Mouse (Mus musculus) B cell, adult 2 months (primary cell): ENCODE measurements around the gene Apba3.

Source experiments
- DNase-seq, 2 experiments: peaks; one replicate each; pipeline ENCODE4 v3.0.0; 2022

Apba3 gene

DNA sequence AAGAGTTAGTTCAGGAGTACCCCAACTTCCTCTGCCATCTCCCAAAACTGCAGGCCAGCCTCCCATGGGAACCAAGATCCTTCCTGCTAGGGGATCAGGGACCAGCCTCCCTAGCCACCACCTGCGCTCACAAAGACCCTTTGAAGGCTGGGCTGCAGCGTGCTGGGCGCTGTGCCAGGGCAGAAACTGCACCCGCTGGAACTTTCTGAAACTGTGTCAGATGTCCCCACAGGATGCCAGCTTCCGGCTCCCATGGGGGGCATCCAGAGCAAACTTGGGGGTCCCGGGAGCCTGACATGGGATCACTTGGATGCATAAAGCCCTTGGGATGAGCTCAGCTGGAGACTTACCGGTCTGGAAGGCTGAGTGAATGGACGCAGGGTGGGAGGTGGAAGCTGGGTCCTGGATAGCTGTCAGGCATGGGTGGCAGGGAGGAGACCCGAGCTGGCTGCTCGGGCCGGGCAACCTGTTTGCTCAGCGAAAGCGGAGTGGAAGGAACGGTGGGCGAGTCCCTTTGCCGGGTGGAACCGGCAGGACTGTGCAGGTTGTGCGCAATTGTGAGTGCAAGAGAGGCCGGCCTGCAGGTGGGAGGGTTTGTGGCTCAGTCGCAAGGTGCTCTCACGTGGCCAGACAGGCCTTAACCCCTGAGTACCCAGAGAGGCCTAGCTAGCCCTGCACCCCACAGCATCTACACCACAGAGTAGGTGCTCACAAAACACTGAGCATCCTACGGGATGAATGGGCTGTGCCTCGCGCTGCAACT, 24.1 kb downstream of the Apba3 start:
- DNase-seq, result peak in 1 of 2 experiments; percentile 15

DNA sequence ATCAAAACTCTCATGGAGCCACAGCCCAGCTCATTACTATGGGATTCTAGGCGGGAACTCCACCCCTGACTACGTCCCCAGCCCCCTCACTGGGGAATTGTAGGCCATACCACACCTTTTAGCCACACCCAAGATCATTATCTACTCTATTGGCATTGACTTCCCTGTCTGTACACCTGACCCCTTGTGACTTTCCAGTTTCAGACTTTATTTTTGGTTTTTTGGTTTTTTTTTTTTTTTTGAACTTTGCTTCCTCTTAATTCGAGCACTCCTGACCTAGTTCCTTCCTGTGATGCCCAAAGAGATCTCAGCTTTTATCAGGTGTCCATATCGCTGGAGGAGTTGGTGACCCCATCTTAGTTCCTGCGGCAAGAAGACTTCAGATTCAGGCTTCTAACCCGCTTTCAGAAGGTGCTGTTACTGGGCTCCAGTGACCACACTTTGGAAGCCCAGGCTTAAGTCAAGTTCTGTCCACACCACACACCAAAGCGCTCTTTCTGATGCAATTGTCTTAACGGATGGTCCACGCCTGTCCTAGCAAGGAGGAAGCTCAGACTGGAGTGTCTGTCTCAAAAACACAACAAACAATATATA, 24.8 kb downstream of the Apba3 start, which contains the start of gene Tjp3:
Tjp3 (minus strand) TSS at position 71 of the 594 bp plus-strand sequence.
- peak in 1 of 2 experiments; percentile 35 for DNase-seq

DNA sequence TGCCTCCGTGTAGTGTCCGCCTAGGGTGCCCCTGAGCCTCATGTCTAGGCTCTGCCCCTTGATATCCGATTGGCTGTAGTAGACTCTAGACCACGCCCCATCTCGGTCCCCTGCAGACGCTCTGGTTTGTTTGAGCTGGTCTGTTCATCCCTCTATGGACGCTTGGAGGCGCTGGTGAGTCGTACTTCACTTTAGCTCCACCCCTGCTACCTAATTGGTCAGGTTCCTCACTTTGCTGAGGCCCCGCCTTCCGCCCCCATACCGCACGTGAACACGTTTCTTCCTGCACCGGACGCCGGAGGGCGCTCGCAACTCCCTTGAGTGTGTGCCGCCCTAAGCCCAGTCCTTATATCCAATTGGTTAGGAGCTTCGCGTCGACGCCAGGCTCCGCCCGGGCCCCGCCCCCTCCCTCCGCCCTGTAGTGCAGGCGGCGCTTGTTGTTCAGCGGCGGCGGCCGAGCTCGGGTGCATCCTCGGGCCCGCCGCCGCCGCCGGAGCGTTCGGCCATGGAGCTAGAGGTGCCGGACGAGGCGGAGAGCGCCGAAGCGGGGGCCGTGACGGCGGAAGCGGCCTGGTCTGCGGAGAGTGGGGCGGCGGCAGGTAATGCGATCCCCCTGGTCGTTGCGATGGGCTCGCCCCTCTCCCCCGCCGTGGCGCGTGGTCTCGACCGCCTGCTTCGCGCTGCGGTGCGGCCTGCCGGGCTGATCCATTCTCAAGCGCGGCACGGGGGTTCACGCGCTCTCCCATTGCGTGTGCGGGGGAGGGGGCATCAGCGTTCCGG, 26.0 kb downstream of the Apba3 start, which contains the start of gene Pip5k1c:
Pip5k1c (plus strand) TSS at position 410 of the 780 bp plus-strand sequence.
- peak; percentile 99 for DNase-seq

- DNase-seq, result no peak
Measured at GRCm38 (mm10) chr10:81293334-81294030, 26.7 kb downstream of the Apba3 start.

DNA sequence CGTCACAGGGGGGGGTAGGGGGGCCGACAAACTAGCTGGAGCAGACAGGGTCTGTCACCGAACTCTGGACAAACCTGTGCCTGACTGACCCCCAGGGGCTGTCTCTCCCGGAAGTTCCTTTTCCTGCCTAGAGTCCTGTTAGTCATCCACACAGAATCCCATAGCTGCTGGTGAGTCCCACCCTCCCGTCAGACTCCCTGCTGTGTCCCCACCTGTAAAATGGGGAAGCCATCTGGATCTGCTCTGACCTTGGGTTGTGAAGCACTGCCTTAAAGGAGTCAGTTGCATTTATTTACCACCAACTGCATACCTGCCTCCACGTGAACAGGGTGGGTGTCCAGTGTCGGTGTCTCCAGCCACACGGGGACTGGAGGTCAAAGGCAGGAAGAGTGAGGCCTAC, 27.7 kb downstream of the Apba3 start:
- DNase-seq, result no peak

DNA sequence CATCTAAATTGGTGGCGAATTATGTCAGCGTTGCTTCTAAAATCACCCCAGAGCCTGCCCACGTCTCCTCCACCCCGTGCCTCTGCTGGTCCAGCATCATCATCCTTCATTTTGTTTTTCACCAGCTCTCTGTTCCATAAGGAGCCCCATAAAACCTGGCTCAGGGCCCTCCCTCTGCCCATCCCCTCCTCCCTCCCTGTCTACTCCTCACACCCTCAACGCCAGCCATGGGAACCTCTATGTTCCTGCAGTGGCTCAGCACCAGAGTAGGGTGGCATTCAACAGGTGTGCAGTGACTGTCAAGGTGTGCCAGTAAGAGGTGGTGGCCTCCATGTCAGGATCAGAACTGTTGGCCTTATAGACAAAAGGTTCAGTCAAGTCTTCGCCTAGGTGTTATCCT, 28.4 kb downstream of the Apba3 start:
- no peak for DNase-seq

GRCm38 (mm10) chr10:81297246-81297645, 30.5 kb downstream of the Apba3 start:
- peak; percentile 78 for DNase-seq

- peak; percentile 83 to 86 for DNase-seq
Measured at GRCm38 (mm10) chr10:81297845-81298244, 31.1 kb downstream of the Apba3 start.

DNA sequence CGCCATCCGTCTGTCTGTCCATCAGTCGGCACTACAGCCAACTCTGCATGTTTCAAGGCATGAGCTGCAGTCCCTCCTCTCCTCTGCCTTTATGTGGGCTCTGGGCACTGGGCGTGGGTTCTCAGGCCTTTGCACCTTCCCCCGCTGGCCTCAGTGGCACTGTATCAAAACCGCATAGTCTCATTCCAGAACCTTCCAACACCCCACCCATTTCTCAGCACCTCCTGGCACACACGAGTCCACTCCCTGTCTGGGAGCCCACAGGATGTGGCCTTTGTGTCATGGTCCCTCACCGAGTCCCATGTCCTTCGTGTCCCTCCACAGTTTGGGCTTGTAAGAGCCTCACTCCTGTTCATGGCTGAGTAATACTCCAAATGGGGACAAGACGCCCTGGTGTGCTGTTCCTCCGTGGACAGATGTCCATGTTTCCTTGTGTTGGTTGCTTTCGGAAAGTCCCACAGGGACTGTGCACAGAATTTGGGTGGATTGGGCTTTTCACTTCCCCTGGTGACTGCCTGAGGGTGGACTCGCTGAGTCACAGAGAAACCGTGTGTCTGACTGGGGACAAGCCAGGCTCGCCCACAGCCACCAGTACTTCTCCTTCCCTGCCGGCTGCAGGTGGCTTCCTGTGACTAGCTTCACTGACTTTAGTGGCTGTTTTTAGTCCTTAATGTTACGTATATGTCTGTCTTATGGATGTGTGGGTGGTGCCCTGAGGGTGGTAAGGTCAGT, 31.8 kb downstream of the Apba3 start:
- DNase-seq, result peak; percentile 79 to 83

DNA sequence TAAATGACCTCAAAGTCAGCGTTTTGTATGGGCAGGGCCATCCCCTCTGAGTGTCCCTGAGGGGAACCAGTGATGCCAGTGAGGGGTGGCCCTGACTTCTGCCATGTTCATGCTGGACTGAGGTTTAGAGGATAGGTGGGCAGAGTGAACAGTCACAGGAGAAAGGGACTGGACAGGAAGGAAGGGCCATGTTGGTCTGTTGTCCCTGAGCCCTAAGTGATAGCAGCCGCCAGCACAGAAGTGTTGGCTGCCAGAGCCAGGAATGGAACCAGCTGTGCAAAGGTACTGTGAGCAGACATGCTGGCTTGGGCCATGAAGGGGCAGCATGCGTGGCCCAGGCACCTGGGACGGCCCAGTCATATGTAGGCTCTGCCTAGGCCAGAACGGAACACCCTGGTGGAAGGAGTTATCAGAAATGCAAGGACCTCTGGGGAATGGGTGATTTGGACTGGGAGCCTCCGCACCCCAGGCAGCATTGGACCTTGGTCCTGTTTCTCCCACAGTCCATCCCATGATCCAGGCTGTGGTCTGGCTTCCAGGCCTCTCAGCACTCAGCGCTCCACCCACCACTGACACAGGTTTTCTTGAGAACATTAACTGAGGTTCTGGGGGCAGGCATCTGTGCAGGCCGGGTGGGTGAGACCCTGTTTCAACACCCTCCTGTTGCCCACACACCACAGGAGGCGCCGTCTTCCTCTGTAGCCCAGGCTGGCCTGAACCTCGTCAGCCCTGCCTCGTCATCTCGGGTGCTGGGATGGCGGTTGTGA, 33.0 kb downstream of the Apba3 start:
- DNase-seq, result no peak

DNA sequence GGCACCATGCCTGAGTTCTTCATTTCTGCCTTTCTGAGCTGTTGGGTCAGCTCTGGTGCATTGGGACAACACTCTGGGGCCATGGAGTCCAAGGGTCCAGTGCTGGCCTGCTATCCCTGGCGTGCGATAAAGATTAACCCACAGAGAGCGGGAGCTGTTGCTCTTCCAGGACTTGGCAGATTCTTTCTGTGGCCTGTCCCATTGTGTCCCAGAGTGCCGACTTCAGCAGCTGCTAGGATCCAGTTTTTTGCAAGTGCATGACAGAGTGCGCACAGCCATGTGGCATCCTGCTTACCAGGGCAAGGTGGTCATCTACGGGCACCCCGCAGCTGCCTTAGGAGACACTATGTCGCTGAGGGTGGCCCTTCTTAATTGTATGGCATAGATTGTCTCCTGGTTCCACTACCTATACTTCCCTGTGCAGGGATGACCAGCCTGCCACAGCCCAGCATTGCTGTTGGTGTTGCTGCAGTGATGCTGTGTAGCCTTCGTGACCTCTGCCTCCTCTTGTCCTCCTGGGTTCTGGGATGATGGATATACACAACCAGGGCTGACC, 33.7 kb downstream of the Apba3 start:
- DNase-seq, result no peak

DNA sequence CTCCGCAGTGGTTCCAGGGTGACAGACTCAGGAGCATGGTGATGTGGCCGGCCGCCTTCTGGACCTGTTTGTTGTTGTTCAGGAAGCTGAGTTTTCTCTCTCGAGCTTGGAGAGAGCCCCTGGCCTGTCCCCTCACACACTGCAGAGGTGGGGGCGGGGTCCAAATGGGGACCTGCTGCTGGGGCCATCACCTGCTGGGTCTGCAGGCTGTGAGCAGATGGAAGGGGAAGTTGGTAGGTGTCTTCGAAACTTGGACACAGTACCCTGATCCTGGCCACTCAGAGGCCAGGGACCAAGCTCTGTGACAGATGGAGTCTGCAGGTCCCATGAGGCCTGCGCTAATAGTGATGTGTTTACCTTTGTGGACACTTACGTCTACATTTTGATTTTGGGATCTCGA, 34.6 kb downstream of the Apba3 start:
- DNase-seq, result peak; percentile 50 to 55

DNA sequence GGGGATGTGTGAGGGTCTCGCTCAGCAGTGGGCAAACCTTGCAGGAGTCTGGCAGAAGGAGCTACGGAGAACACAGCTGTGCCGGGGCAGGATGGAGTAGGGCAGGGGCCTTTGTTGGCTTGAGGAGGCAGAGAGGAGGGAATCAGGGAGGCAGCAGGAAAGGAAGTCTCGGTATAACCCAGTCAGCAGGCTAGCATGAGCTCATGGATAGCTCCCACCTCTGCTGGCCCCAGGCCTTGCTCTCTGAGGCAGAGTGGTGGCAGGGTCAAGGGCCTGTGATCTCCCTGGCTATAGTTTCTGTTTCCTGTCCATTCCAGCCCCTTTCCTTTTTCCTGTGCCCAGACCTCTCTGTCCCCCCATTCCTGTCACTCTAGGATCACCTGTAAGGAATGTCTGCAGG, 35.5 kb downstream of the Apba3 start:
- DNase-seq, result no peak

DNA sequence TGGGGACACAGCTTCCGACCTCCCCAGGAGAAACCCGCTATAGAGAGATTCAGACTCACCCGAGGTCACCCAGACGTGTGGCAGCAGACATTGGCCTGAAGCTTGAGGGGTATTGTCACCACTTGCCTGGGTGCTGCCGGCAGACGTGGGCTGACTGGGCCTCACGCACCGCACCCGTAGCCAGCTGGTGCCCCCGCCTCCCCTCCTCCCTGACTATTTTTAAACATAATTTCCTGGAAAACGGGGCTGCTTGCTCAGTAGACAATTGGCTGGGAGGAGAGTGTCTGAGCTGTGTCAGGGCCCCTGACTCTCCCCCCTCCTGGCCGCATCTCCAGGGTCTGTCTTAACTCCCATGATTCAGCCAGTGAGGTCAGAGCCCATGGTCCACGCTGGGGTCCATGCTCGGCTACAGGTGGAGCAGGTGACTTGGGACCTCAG, 36.0 kb downstream of the Apba3 start:
- DNase-seq, result no peak

- DNase-seq, result no peak
Measured at GRCm38 (mm10) chr10:81303258-81303657, 36.5 kb downstream of the Apba3 start.

DNA sequence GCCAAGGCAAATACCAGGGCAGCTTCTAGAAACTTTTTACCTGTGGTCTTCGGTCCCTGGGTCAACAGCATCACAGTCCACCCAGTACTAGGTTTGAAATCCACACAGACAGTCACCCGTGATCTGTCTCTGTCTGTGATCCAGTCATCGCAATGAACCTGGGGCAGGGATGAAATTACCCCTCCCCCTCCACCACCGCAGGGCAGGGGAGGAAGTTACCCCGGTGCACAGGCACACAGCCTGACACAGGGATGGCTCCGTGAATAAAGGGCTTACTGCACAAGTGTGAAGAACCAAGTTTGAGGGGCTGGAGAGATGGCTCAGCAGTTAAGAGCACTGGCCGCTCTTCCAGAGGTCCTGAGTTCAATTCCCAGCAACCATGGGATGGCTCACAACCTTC, 37.0 kb downstream of the Apba3 start:
- peak; percentile 69 to 73 for DNase-seq

GRCm38 (mm10) chr10:81304597-81305238, 38.0 kb downstream of the Apba3 start:
- DNase-seq, result peak; percentile 86

DNA sequence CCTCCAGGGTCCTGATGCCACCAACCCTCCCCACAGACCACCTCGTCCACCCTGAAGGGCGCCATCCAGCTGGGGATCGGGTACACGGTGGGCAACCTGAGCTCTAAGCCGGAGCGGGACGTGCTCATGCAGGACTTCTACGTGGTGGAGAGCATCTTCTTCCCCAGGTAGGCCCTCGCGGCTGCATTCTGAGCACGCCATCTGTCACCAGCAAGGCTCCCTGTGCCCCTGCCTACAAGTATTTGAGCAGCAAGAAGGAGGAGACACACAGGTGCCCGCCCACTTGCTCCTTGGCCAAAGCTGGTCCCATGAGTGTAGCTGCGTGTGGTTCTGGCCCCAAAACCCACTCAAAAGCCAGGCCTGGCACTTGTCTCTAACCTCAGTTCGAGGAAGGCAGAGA, 38.9 kb downstream of the Apba3 start:
- DNase-seq, result no peak

GRCm38 (mm10) chr10:81306173-81306668, 39.5 kb downstream of the Apba3 start:
- DNase-seq, result no peak
